Mouse (Mus musculus) neural tube, embryonic 11.5 days (tissue): ENCODE measurements around the gene Glt8d2. TPM values are rescaled to one million over a fixed set of nuclear protein-coding genes. Genes with fewer than 3 reads are reported as not detected.

Source experiments
- ATAC-seq: fragments of 200-750 bp; cut with Nextera tagmentation; 2 replicates; pipeline ENCODE4 v1.8.0; 2017; ENCODE audit warnings: moderate number of reproducible peaks, mild to moderate bottlenecking, moderate TSS enrichment, moderate library complexity; ENCODE audit not compliant: insufficient read depth, low FRiP score, low TSS enrichment
- DNase-seq: peaks from one replicate; pipeline ENCODE4 v3.0.0-alpha.2; 2015; ENCODE audit warnings: low spot score
- H3K27ac ChIP-seq: fragments of 300-500 bp; sonication (generic); 2 replicates; pipeline ENCODE4 v1.5.1; 2014; ENCODE audit warnings: low read depth, mild to moderate bottlenecking, low read length
- H3K27me3 ChIP-seq: fragments of 300-500 bp; sonication (generic); 2 replicates; pipeline ENCODE4 v1.6.1; 2014; ENCODE audit warnings: mild to moderate bottlenecking, low read length, mixed read lengths; ENCODE audit not compliant: control insufficient read depth, insufficient read depth
- H3K36me3 ChIP-seq: fragments of 300-500 bp; sonication (generic); 2 replicates; pipeline ENCODE4 v1.6.1; 2014; ENCODE audit warnings: mild to moderate bottlenecking, low read length, moderate library complexity, mixed read lengths; ENCODE audit not compliant: control insufficient read depth, insufficient read depth
- H3K4me1 ChIP-seq: fragments of 300-500 bp; sonication (generic); 2 replicates; pipeline ENCODE4 v1.6.1; 2014; ENCODE audit warnings: low read length, mixed read lengths; ENCODE audit not compliant: control insufficient read depth, insufficient read depth
- H3K4me2 ChIP-seq: fragments of 300-500 bp; sonication (generic); 2 replicates; pipeline ENCODE4 v1.6.1; 2014; ENCODE audit warnings: low read depth, mild to moderate bottlenecking, moderate library complexity
- H3K4me3 ChIP-seq: fragments of 300-500 bp; sonication (generic); 2 replicates; pipeline ENCODE4 v1.5.1; 2014; ENCODE audit warnings: low read depth, low read length
- H3K9ac ChIP-seq: fragments of 300-500 bp; sonication (generic); 2 replicates; pipeline ENCODE4 v1.6.1; 2014; ENCODE audit warnings: mild to moderate bottlenecking, low read length
- H3K9me3 ChIP-seq: fragments of 300-500 bp; sonication (generic); 2 replicates; pipeline ENCODE4 v1.6.1; 2016; ENCODE audit warnings: low read length; ENCODE audit not compliant: control insufficient read depth
- WGBS: fragments of 180-500 bp; shearing (Covaris S2); extraction: QIAGEN DNeasy Blood & Tissue Kit; methylation state at CpG from one replicate; pipeline ENCODE4 v1.1.7; 2014; 5-methylcytosine and 5-hydroxymethylcytosine counted together
- polyA plus RNA-seq: library from polyadenylated mRNA; unstranded; fragments of >200 nt; fragmentation: Nextera tagmentation; extraction: Ambion mirVana; gene quantifications from 2 replicates; pipeline ENCODE4 v1.2.1, GENCODE M21; 2014

Glt8d2 gene
- 2.2 and 4.4 TPM in 2 replicates for polyA plus RNA-seq

- no peak for ATAC-seq
- H3K36me3 ChIP-seq = no peaks in the 10 kb centered on the region
- no peaks in the 10 kb centered on the region for H3K27me3 ChIP-seq
- no peaks in the 10 kb centered on the region for H3K4me1 ChIP-seq
- 5% methylated on average over 14 of the region's 14 CpGs for WGBS
- no peak within 1 kb of the TSS for H3K27ac ChIP-seq
- no peak within 1 kb of the TSS for H3K4me3 ChIP-seq
- peak within 1 kb of the TSS; percentile 0; the same call in 1 of the 2 replicates for H3K4me2 ChIP-seq
- DNase-seq = peak; percentile 67
- H3K9me3 ChIP-seq = no peaks in the 10 kb centered on the region
- no peak within 1 kb of the TSS for H3K9ac ChIP-seq
Observed at GRCm38 (mm10) chr10:82690494-82690893, at the start of gene Glt8d2. Gene Glt8d2, minus strand, starts transcription at chr10:82690650.

- Histone ChIP-seq H3K4me1 (0 out of 2 replicates have a peak, but pooled peaks cover 2% of the 10 kb centered on the region), H3K36me3 (no peaks in the 10 kb centered on the region), H3K27me3 (no peaks in the 10 kb centered on the region), H3K4me3 (peak overlapping the region; percentile 69), H3K4me2 (peak overlapping the region; percentile 48), H3K9me3 (no peaks in the 10 kb centered on the region), H3K9ac (peak overlapping the region; percentile 62), H3K27ac (no peak overlapping the region)
- under 1% methylated on average over 48 of the region's 59 CpGs for whole genome bisulfite sequencing
- DNase-seq = peak; percentile 54
- peak; percentile 80 for ATAC-seq
Observed at GRCm38 (mm10) chr10:82699296-82699941, 9.0 kb upstream of the Glt8d2 start.

- under 1% methylated on average over 26 of the region's 42 CpGs for WGBS
- Histone ChIP-seq H3K9me3 (no peaks in the 10 kb centered on the region), H3K4me3 (peak overlapping the region; percentile 69), H3K27me3 (no peaks in the 10 kb centered on the region), H3K4me2 (peak overlapping the region; percentile 48), H3K27ac (0 out of 2 replicates have a peak overlapping the region, but pooled peaks have one; percentile 23), H3K36me3 (no peaks in the 10 kb centered on the region), H3K4me1 (0 out of 2 replicates have a peak, but pooled peaks cover 2% of the 10 kb centered on the region), H3K9ac (peak overlapping the region; percentile 62)
- DNase-seq (peak; percentile 93), ATAC-seq (peak; percentile 96)
Observed at GRCm38 (mm10) chr10:82698712-82699261, 8.3 kb upstream of the Glt8d2 start.

- ATAC-seq (no peak), DNase-seq (no peak)
- WGBS = 80% methylated on average over 3 of the region's 3 CpGs
- Histone ChIP-seq H3K27ac (no peak overlapping the region), H3K4me3 (no peak overlapping the region), H3K4me1 (0 out of 2 replicates have a peak, but pooled peaks cover 2% of the 10 kb centered on the region), H3K4me2 (no peak overlapping the region), H3K27me3 (no peaks in the 10 kb centered on the region), H3K9me3 (no peaks in the 10 kb centered on the region), H3K36me3 (no peaks in the 10 kb centered on the region), H3K9ac (no peak overlapping the region)
Observed at GRCm38 (mm10) chr10:82697305-82697898, 7.0 kb upstream of the Glt8d2 start.

GRCm38 (mm10) chr10:82696453-82697079 lies 6.1 kb upstream of the Glt8d2 start:
- H3K36me3 ChIP-seq = no peaks in the 10 kb centered on the region
- H3K27me3 ChIP-seq = no peaks in the 10 kb centered on the region
- no peak for DNase-seq
- no peak overlapping the region for H3K9ac ChIP-seq
- H3K4me1 ChIP-seq = 0 out of 2 replicates have a peak, but pooled peaks cover 2% of the 10 kb centered on the region
- no peak overlapping the region for H3K27ac ChIP-seq
- WGBS = 73% methylated on average over 4 of the region's 4 CpGs
- no peaks in the 10 kb centered on the region for H3K9me3 ChIP-seq
- H3K4me3 ChIP-seq = no peak overlapping the region
- H3K4me2 ChIP-seq = no peak overlapping the region
- no peak for ATAC-seq

- no peak for ATAC-seq
- WGBS = 87% methylated on average over 5 of the region's 5 CpGs
- Histone ChIP-seq H3K36me3 (no peaks in the 10 kb centered on the region), H3K9ac (no peak within 1 kb of the TSS), H3K4me1 (0 out of 2 replicates have a peak, but pooled peaks cover 2% of the 10 kb centered on the region), H3K27me3 (no peaks in the 10 kb centered on the region), H3K4me3 (no peak within 1 kb of the TSS), H3K9me3 (no peaks in the 10 kb centered on the region), H3K4me2 (no peak within 1 kb of the TSS), H3K27ac (no peak within 1 kb of the TSS)
- DNase-seq = no peak
Observed at GRCm38 (mm10) chr10:82695956-82696355, 5.5 kb upstream of the Glt8d2 start, which contains the start of gene Hcfc2. Gene Hcfc2, plus strand, starts transcription at chr10:82696160.

GRCm38 (mm10) chr10:82689681-82690211 lies 704 bp downstream of the Glt8d2 start:
- H3K36me3 ChIP-seq = no peaks in the 10 kb centered on the region
- 81% methylated on average over 7 of the region's 7 CpGs for WGBS
- H3K27me3 ChIP-seq = no peaks in the 10 kb centered on the region
- H3K27ac ChIP-seq = no peak overlapping the region
- H3K9ac ChIP-seq = no peak overlapping the region
- H3K4me3 ChIP-seq = no peak overlapping the region
- no peak for DNase-seq
- no peak overlapping the region for H3K4me2 ChIP-seq
- H3K4me1 ChIP-seq = no peaks in the 10 kb centered on the region
- no peak for ATAC-seq
- no peaks in the 10 kb centered on the region for H3K9me3 ChIP-seq

- Histone ChIP-seq H3K36me3 (no peaks in the 10 kb centered on the region), H3K9me3 (no peaks in the 10 kb centered on the region), H3K4me3 (no peak overlapping the region), H3K4me1 (no peaks in the 10 kb centered on the region), H3K27ac (no peak overlapping the region), H3K27me3 (no peaks in the 10 kb centered on the region), H3K9ac (no peak overlapping the region), H3K4me2 (no peak overlapping the region)
- WGBS = 78% methylated on average over 2 of the region's 2 CpGs
- DNase-seq = no peak
- ATAC-seq = no peak
Observed at GRCm38 (mm10) chr10:82685440-82685839, 5.0 kb downstream of the Glt8d2 start.
